Mouse (Mus musculus) cerebellum, adult 2 months (tissue): ENCODE measurements at regions not wholly inside any gene's neighbourhood (a gene's known extent, or its start where the extent isn't known, plus 50 kb on each side); places are given as distances from the start of the nearest gene placed in this dataset.

Source experiments
- CTCF ChIP-seq: fragments of 200-500 bp; IDR thresholded peaks from 2 replicates; pipeline ENCODE4 v1.5.1; 2011; ENCODE audit warnings: low read depth, mild to moderate bottlenecking, control low read depth, low read length, moderate library complexity, borderline replicate concordance; ENCODE audit not compliant: insufficient read depth
- POLR2A ChIP-seq: fragments of 200-500 bp; IDR thresholded peaks from 2 replicates; pipeline ENCODE4 v1.6.1; 2011; ENCODE audit warnings: low read length, control low read depth, borderline replicate concordance; ENCODE audit not compliant: insufficient read depth

DNA sequence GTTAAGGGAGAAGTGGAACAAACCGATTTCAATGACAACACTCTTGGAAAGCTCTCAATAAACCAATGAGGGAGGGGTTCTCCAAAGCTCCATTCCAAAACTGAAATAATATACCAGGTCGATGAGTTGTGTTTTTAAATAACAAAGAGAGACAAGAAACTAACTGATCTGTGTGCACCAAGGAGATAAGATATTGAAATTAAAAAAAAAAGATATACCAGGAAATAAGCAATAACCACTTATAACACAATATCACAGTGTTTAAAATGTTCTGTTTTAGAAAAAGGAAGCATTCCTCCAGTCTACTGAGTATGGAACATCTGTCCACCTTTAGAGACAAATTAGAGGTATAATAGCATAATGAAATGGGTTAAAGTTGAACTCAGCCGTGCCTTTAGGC, 196.3 kb upstream of the Prdm1 start:
- TF ChIP-seq CTCF (no peak), POLR2A (no peak)
